Mouse (Mus musculus) liver, embryonic 13.5 days (tissue): ENCODE measurements at regions not wholly inside any gene's neighbourhood (a gene's known extent, or its start where the extent isn't known, plus 50 kb on each side); places are given as distances from the start of the nearest gene placed in this dataset.

Experiments
- ATAC-seq: fragments of 200-750 bp; cut with Nextera tagmentation; 2 replicates; pipeline ENCODE4 v1.8.0; 2017; ENCODE audit warnings: low read depth, mild to moderate bottlenecking, moderate number of reproducible peaks, moderate library complexity
- DNase-seq: peaks from one replicate; pipeline ENCODE4 v3.0.0; 2022
- H3K27ac ChIP-seq: fragments of 300-500 bp; sonication (generic); 2 replicates; pipeline ENCODE4 v1.5.1; 2015; ENCODE audit warnings: moderate library complexity, mild to moderate bottlenecking, inconsistent platforms
- H3K27me3 ChIP-seq: fragments of 300-500 bp; sonication (generic); 2 replicates; pipeline ENCODE4 v1.6.1; 2015; ENCODE audit warnings: mild to moderate bottlenecking, inconsistent platforms
- H3K36me3 ChIP-seq: fragments of 300-500 bp; sonication (generic); 2 replicates; pipeline ENCODE4 v1.6.1; 2015; ENCODE audit warnings: mild to moderate bottlenecking, inconsistent platforms
- H3K4me1 ChIP-seq: fragments of 300-500 bp; sonication (generic); replicated peaks from 2 replicates; pipeline ENCODE4 v1.6.1; 2015; ENCODE audit warnings: inconsistent platforms
- H3K4me2 ChIP-seq: fragments of 300-500 bp; sonication (generic); 2 replicates; pipeline ENCODE4 v1.6.1; 2015; ENCODE audit warnings: inconsistent platforms, mild to moderate bottlenecking, moderate library complexity
- H3K4me3 ChIP-seq: fragments of 300-500 bp; sonication (generic); replicated peaks from 2 replicates; pipeline ENCODE4 v1.5.1; 2015; ENCODE audit warnings: mild to moderate bottlenecking, inconsistent platforms
- H3K9ac ChIP-seq: fragments of 300-500 bp; sonication (generic); 2 replicates; pipeline ENCODE4 v1.6.1; 2015; ENCODE audit warnings: mild to moderate bottlenecking, inconsistent platforms
- H3K9me3 ChIP-seq: fragments of 300-500 bp; sonication (generic); replicated peaks from 2 replicates; pipeline ENCODE4 v1.6.1; 2016; ENCODE audit warnings: inconsistent platforms
- WGBS: fragments of 180-500 bp; shearing (Covaris S2); methylation state at CpG from one replicate; pipeline ENCODE4 v1.1.7; 2015; ENCODE audit not compliant: insufficient replicate concordance; 5-methylcytosine and 5-hydroxymethylcytosine counted together

DNA sequence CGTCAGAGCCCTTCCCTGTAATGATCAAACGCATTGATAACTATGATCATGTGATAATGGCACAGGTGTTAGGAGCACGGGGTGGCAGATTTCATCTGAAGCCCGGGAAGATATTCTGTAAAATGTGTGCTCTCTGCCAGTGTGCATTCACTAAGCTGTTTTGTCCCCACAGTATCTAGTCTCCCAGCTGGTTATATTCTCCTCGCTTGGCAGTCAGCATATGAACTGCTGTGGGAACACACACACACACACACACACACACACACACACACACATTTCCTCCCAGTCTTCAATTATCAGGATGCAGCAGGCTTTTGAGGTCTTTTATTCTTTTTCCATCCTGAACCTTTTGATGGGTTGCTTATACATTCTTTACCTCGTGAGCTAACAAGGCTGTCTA is 365.8 kb upstream of the Id4 start:
- ATAC-seq (no peak), DNase-seq (no peak)
- Histone ChIP-seq H3K36me3 (no peaks in the 10 kb centered on the region), H3K27me3 (no peaks in the 10 kb centered on the region), H3K9ac (no peak overlapping the region), H3K4me1 (no peaks in the 10 kb centered on the region), H3K27ac (no peak overlapping the region), H3K4me2 (no peak overlapping the region), H3K9me3 (0 out of 2 replicates have a peak, but pooled peaks cover 5% of the 10 kb centered on the region), H3K4me3 (no peak overlapping the region)
- WGBS: 50% methylated on average over 6 of the region's 6 CpGs

DNA sequence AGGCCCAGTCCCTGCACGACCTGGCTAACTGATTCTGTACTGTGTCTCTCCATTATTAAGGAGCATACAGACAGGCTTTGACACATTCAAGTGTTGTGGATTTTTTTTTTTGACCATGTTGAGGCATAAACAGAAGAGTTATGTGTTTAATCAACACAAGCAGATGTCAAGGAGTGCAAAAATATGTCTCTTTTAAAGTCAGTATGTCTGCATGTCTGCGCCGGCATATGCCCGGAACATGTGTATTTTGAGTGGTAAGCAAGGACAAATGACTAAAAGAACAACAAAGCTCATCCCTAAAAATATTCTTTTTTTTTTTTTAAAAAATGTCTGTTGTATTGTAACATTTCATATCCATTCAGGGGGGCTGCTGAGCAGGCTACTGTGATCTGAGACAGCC is 364.4 kb upstream of the Id4 start:
- ATAC-seq (no peak), DNase-seq (no peak)
- no peaks in the 10 kb centered on the region for H3K36me3 ChIP-seq
- WGBS: 75% methylated on average over 4 of the region's 4 CpGs
- H3K27me3 ChIP-seq: no peaks in the 10 kb centered on the region
- H3K4me1 ChIP-seq: no peaks in the 10 kb centered on the region
- H3K4me3 ChIP-seq: no peak overlapping the region
- H3K4me2 ChIP-seq: no peak overlapping the region
- H3K9ac ChIP-seq: no peak overlapping the region
- 0 out of 2 replicates have a peak, but pooled peaks cover 5% of the 10 kb centered on the region for H3K9me3 ChIP-seq
- H3K27ac ChIP-seq: no peak overlapping the region

DNA sequence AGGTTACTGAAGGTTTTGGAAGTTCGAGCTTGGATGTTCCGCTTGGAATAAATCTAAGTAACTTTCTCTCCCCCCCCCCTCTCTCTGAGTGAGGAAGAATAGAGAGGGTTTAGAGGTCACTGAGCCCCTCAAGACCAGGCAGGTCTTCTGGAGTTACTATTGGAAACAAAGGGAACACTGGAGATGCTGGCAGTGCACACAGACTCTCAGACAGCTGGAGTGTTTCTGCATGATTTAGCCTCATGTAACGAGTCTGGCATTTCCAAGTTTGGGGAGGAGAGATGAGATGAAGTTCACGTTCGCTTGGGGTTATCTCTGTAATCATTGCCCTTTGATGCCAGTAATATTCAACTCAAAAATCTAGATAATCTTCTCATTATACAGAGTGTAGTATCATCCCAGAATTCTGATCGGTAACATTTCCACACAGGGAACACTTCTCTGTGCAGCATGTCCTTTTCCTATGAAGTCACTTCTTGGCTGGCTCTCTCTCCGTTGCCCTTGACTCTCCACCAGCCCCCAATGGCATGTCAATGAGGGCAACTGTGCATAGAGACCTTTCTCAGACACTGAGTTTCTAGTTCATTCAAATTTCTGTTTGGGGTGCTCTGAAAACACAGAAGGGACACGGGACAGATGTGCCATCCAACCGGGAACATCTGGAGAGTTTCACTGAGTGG is 351.0 kb upstream of the Id4 start:
- 65% methylated on average over 9 of the region's 9 CpGs for WGBS
- no peak for ATAC-seq
- DNase-seq: no peak

DNA sequence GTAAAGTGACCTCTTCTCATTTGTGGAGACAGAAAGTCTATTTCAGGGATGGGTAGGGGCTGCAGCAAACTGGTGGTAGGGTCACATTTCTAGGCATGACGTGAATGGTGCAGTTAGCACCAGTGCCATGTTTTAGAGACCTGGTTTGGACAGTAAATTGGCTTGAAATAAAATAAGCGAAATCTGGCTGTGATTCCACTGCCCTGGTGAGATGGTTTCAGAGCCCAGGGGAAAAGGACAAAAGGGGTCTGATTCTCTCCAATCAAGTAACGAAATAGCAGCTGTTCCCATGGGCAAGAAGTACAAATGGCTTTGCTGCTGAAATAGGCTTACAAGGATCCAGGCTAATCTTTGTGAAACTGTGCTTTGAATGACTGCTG is 350.5 kb upstream of the Id4 start:
- 46% methylated on average over 3 of the region's 3 CpGs for WGBS
- Histone ChIP-seq H3K9ac (no peak overlapping the region), H3K27me3 (no peaks in the 10 kb centered on the region), H3K36me3 (no peaks in the 10 kb centered on the region), H3K4me1 (no peaks in the 10 kb centered on the region), H3K4me3 (no peak overlapping the region), H3K9me3 (no peaks in the 10 kb centered on the region), H3K27ac (no peak overlapping the region), H3K4me2 (no peak overlapping the region)
- DNase-seq: no peak
- no peak for ATAC-seq

More for the DNA sequence above, 351.0 kb upstream of the Id4 start:
- Histone ChIP-seq H3K4me1 (no peaks in the 10 kb centered on the region), H3K9me3 (no peaks in the 10 kb centered on the region), H3K4me3 (no peak overlapping the region), H3K36me3 (no peaks in the 10 kb centered on the region), H3K27me3 (no peaks in the 10 kb centered on the region), H3K4me2 (no peak overlapping the region), H3K27ac (no peak overlapping the region), H3K9ac (no peak overlapping the region)

DNA sequence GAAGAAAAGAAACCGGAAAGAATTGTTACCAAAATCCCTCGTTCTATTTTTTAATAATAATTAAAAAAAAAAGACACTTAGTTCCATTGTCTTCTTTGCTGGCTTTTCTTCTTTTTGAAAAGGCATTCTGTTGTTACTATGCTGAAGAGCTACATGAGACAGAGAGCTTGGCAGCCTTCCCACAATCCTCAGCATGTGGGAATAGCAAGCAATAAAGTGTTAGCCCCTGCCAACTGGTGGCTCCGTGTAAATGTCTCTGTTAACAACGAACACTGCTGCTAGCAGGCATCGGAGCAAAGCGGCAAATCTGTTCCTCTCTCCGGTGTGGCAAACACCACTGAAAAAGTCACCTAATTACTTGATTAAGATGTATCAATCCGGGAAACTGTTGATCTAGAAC is 344.6 kb upstream of the Id4 start:
- peaks cover 4% of the 10 kb centered on the region; the same call in 1 of the 2 replicates for H3K9me3 ChIP-seq
- H3K27me3 ChIP-seq: no peaks in the 10 kb centered on the region
- DNase-seq (no peak), ATAC-seq (no peak)
- no peak overlapping the region for H3K4me2 ChIP-seq
- H3K4me1 ChIP-seq: no peaks in the 10 kb centered on the region
- no peak overlapping the region for H3K9ac ChIP-seq
- no peaks in the 10 kb centered on the region for H3K36me3 ChIP-seq
- H3K4me3 ChIP-seq: no peak overlapping the region
- H3K27ac ChIP-seq: no peak overlapping the region
- 73% methylated on average over 8 of the region's 8 CpGs for WGBS

DNA sequence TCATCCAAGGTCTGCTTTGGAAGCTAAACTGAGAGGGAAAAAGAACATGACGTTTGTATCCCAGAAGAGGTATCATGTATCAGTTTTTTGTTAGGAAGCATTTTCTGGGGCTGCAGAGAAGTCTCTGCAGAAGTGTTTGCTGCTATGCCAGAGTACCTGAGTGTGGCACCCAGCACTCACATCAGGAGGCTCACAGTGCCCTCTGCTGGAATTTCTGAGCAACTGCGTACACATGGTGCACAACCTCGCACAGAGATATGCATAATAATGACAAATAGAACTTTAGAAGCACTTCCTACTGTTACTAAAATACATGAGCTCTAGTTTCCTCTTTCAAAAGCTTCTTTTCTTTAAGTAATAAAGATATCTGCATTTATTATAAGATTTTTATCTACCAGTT is 343.7 kb upstream of the Id4 start:
- H3K9me3 ChIP-seq: peaks cover 4% of the 10 kb centered on the region; the same call in 1 of the 2 replicates
- ATAC-seq (no peak), DNase-seq (no peak)
- no peaks in the 10 kb centered on the region for H3K4me1 ChIP-seq
- no peaks in the 10 kb centered on the region for H3K36me3 ChIP-seq
- no peak overlapping the region for H3K9ac ChIP-seq
- no peaks in the 10 kb centered on the region for H3K27me3 ChIP-seq
- no peak overlapping the region for H3K4me3 ChIP-seq
- 82% methylated on average over 3 of the region's 3 CpGs for WGBS
- no peak overlapping the region for H3K4me2 ChIP-seq
- no peak overlapping the region for H3K27ac ChIP-seq

DNA sequence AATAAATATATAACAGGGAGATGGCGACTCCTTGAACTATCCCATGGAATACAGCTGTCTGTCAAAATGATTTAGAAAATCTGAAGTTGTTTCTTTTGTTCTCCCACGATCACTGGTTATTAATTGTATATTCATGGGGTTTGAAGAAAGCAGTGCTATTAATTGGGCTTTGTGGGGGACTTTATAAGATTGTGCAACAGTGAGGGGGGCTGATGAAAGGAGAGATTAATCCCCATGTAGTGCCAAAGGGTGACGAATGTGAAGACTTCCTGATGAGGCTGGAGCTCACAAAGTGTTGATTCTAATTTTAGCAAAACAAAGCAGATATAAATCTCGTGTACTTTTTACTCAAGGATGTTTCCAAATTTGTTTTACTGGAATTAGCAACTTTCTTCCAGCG is 340.0 kb upstream of the Id4 start:
- DNase-seq: no peak
- no peak overlapping the region for H3K4me2 ChIP-seq
- no peaks in the 10 kb centered on the region for H3K36me3 ChIP-seq
- no peak overlapping the region for H3K4me3 ChIP-seq
- no peaks in the 10 kb centered on the region for H3K4me1 ChIP-seq
- H3K27ac ChIP-seq: no peak overlapping the region
- no peak for ATAC-seq
- peaks cover 4% of the 10 kb centered on the region; the same call in 1 of the 2 replicates for H3K9me3 ChIP-seq
- no peaks in the 10 kb centered on the region for H3K27me3 ChIP-seq
- whole genome bisulfite sequencing: 33% methylated on average over 5 of the region's 5 CpGs
- H3K9ac ChIP-seq: no peak overlapping the region

DNA sequence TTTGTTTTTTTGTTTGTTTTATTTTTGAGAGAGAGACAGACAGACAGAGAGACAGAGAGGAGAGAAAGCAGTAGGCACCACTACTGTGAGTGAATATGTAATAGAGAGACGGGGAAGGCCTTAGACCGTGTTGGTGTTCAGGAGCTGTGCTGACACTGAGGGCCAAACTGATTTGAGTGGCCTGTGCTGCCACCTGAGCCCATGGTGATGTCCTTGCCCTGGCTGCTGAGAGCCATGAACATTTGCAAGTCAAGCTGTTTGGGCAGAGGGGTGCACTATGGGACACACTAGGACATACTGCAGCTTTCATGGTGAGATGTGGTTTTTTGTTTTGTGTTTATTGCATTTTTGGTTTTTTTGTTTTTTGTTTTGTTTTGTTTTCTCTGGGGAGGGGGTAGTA is 320.3 kb upstream of the Id4 start:
- no peak overlapping the region for H3K4me3 ChIP-seq
- no peak overlapping the region for H3K9ac ChIP-seq
- no peak overlapping the region for H3K4me2 ChIP-seq
- no peaks in the 10 kb centered on the region for H3K4me1 ChIP-seq
- H3K27ac ChIP-seq: no peak overlapping the region
- ATAC-seq (no peak), DNase-seq (no peak)
- no peaks in the 10 kb centered on the region for H3K27me3 ChIP-seq
- 69% methylated on average over 2 of the region's 2 CpGs for WGBS
- H3K36me3 ChIP-seq: no peaks in the 10 kb centered on the region
- no peaks in the 10 kb centered on the region for H3K9me3 ChIP-seq

DNA sequence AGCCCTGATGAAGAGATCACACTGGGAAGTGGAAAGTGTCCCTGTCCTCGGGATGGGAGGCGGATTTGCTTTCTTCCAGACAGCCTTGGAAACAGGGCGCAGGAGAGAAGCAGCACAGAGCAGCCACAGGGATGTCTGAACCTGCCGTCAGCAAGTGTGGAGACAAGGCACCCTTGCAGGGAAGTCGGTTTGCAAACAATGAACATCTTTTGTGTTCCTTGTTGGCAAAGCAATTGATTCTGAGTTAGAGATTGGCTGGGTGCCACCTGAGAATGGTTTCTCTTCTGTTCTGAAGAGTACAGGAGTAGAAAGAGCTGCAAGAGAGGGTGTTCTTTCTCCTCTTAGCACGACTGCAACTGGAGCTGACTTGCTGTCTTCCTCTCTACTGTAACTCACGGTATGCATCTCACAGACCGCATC is 318.6 kb upstream of the Id4 start:
- Histone ChIP-seq H3K4me1 (no peaks in the 10 kb centered on the region), H3K4me3 (no peak overlapping the region), H3K27me3 (no peaks in the 10 kb centered on the region), H3K9me3 (no peaks in the 10 kb centered on the region), H3K27ac (no peak overlapping the region), H3K9ac (no peak overlapping the region), H3K4me2 (no peak overlapping the region), H3K36me3 (no peaks in the 10 kb centered on the region)
- DNase-seq: no peak
- WGBS: 27% methylated on average over 8 of the region's 8 CpGs
- no peak for ATAC-seq

DNA sequence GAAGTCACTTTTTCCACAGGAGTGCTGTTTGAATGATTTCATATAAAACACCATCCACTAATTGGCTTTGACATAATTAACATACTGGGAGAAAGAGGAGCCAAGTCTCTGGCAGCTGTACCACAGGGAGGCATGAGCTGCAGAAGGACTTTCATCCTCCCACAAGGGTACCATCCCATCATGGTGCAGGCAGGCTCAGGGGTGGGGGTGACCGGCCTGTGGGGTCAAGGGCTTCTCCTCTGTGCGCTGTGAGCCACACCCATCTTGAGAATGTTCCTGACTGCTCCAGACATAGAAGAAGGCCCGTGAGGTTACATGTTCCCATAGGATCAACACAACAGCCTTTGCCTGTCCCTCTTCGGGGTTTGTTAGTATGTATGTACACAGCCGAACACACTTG is 317.4 kb upstream of the Id4 start:
- Histone ChIP-seq H3K27me3 (no peaks in the 10 kb centered on the region), H3K9ac (no peak overlapping the region), H3K36me3 (no peaks in the 10 kb centered on the region), H3K4me1 (no peaks in the 10 kb centered on the region), H3K27ac (no peak overlapping the region), H3K4me2 (no peak overlapping the region), H3K9me3 (no peaks in the 10 kb centered on the region), H3K4me3 (no peak overlapping the region)
- DNase-seq: no peak
- no peak for ATAC-seq
- 72% methylated on average over 5 of the region's 5 CpGs for WGBS

DNA sequence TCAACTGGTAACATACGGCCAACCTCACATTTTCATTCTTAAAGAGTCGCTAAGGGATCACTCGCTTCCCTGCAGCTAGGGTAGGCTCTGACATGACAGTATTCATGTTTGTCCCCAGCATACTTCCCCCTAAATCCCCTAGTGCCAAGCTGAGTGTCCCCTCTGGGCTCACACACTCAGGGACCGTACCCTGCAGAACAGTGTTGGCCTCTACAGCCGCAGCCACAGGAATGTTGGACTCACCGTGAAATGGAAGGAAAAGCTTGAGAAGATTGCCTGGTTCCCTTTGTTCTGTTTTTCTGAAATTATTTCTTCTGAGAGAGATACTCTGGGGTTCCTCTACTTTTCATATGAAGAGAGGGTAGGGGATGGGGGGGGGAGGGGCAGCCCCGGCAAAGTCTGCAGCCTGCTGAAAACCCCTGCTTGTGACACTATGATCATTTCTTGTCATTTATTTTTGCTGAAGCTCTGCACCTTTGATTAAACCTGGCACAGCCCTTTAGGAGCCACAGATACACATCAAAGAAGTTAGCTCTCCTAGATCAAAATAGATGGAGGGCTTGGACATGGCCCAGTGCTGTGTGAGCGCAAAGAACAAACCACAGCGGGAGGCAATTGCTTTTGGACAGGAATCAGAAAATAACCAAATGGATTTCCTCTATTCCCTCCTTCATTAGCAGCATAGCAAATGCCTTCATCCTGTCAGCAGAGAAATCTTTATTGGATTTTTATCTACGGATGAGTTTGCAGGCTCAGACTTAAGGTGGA is 312.7 kb upstream of the Id4 start:
- no peak for ATAC-seq
- Histone ChIP-seq H3K4me2 (no peak overlapping the region), H3K27me3 (no peaks in the 10 kb centered on the region), H3K27ac (no peak overlapping the region), H3K9me3 (no peaks in the 10 kb centered on the region), H3K4me1 (no peaks in the 10 kb centered on the region), H3K9ac (no peak overlapping the region), H3K4me3 (no peak overlapping the region), H3K36me3 (no peaks in the 10 kb centered on the region)
- no peak for DNase-seq
- WGBS: 77% methylated on average over 10 of the region's 10 CpGs

DNA sequence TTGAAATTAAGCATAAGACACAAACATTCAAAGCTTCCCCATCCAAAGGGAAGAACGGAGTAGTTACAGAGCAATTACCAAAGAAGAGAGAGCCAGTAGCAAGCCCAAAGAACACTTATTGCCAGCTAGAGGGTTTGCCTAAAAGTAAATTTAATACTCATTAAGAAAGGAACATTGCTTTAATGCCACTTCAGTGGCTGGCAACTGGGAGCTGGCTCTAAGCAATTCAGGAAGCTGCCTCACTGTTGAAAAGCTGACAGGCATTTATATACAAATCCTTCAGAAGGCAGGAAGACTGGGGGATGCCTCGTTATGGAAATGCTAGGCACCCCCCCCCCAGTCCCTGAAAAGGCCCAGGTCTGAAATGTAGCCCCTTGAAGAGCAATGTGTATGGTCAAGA is 310.6 kb upstream of the Id4 start:
- Histone ChIP-seq H3K9ac (no peak overlapping the region), H3K27ac (no peak overlapping the region), H3K4me1 (no peaks in the 10 kb centered on the region), H3K27me3 (no peaks in the 10 kb centered on the region), H3K4me2 (no peak overlapping the region), H3K4me3 (no peak overlapping the region), H3K36me3 (no peaks in the 10 kb centered on the region), H3K9me3 (no peaks in the 10 kb centered on the region)
- ATAC-seq: no peak
- no peak for DNase-seq
- WGBS: 43% methylated on average over 2 of the region's 2 CpGs
